Mouse (Mus musculus): ENCODE results near the gene Irf1. TPM values are rescaled to one million over a fixed set of nuclear protein-coding genes. Genes with fewer than 3 reads are reported as not detected.

The Irf1 gene
- polyA plus RNA-seq, 1 experiment from 2014 or later, result 2.5 TPM

DNA sequence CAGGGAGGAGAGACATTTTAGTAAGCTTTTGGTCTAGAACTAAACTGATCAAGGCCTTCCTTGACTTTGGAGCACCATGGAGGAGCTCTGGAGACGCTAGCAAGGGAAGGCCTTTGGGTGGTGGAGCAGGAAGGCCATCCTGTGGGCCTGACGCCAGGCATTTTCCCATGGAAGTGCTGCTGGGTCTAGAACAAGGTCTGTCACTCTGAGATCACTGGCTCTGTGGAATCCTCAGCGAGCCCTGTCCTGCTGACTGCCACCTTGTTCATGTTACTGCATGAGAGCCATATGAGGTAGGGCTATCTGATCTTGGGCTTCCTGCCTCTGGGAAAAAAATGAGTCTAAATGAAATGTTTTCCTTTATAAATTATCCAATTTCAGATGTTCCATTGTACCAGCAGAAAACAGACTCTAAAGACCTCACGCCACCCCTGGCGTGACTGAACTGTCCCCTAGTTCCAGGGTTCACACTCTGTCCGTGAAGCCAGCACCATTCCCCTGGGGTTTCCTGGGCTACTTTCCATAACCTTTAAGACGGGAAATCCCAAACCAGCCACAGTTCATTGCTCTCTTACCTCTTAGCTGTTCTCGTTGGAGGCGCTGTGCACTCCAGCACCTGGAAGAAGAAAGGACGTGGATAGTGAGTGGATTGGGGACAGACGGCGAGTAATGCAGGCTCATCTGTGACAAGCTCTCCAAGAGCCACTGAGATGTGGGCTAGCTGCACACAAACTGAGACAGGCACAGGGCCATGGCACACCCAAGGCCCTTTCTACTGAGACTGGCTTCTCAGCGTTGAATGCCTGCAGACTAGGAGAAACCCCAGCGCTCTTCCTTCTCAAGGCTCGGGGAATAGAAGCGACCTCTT, 43.4 kb downstream of the Irf1 start:
- H3K27ac ChIP-seq (ENCODE audit: low read length), result no peak overlapping the region
- H3K4me3 ChIP-seq (replicated peaks; ENCODE audit: low read length), result no peak overlapping the region
- no peaks in the 10 kb centered on the region for H3K4me1 ChIP-seq (replicated peaks; ENCODE audit: control insufficient read depth, insufficient read depth, low read length)
- no peaks in the 10 kb centered on the region for H3K27me3 ChIP-seq (replicated peaks; ENCODE audit: control insufficient read depth, insufficient read depth, low read length)
- H3K36me3 ChIP-seq (ENCODE audit: control insufficient read depth, insufficient read depth), result no peaks in the 10 kb centered on the region
- ATAC-seq, result no peak
- WGBS, result 88% methylated on average over 16 of the region's 16 CpGs
- no peak overlapping the region for H3K9ac ChIP-seq (replicated peaks; ENCODE audit: low read depth, low read length)
- no peaks in the 10 kb centered on the region for H3K9me3 ChIP-seq (ENCODE audit: control insufficient read depth, low read length)
- no peak overlapping the region for H3K4me2 ChIP-seq (ENCODE audit: low read length)

DNA sequence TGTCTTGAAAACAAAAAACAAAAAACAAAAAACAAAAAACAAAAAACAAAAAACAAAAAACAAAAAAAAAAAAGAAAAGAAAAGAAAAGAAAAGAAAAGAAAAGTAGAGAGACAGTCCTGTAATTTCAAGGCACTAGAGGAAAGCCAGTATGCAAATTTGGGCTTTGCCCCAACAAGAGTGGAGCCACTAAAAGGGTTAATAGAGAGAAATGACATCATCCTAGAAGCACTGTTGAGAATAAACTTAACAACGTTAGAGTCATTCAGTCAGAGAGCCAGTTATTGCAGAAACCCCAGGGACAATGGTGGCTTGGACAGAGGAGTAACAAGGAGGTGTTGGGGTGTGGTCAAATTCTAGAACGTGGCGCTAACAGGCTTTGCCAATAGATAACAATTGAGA, 45.0 kb downstream of the Irf1 start:
- no peaks in the 10 kb centered on the region for H3K9me3 ChIP-seq (ENCODE audit: control insufficient read depth, low read length)
- no peaks in the 10 kb centered on the region for H3K4me1 ChIP-seq (replicated peaks; ENCODE audit: control insufficient read depth, insufficient read depth, low read length)
- H3K27ac ChIP-seq (ENCODE audit: low read length), result no peak overlapping the region
- WGBS, result 61% methylated on average over 3 of the region's 3 CpGs
- no peak overlapping the region for H3K4me3 ChIP-seq (replicated peaks; ENCODE audit: low read length)
- no peak overlapping the region for H3K9ac ChIP-seq (replicated peaks; ENCODE audit: low read depth, low read length)
- no peak overlapping the region for H3K4me2 ChIP-seq (ENCODE audit: low read length)
- no peaks in the 10 kb centered on the region for H3K27me3 ChIP-seq (replicated peaks; ENCODE audit: control insufficient read depth, insufficient read depth, low read length)
- no peak for ATAC-seq
- no peaks in the 10 kb centered on the region for H3K36me3 ChIP-seq (ENCODE audit: control insufficient read depth, insufficient read depth)

DNA sequence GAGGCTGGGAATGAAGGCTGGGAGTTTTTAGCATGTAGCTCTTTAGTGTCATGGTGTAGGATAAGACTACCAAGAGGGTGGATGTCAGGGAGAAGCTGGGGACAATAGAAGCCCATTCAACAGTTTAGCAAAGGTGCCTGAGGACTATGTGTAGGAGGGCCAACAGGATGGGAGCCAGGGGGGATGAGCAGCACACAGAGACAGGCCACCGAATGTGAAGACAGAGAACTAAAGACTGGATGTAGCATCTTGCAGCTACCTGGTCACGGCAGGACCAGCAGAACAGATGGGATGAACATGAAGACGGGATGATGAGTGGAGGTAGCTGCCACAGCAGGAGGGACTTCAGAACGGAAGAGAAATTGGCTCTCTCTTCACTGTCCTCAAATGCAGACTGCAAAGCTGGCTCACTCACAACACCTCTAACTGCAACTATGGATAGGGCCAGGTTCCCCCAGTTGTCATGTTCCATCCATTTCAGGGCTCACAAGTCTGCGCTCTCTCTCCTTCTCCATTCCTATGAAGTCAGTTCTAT, 47.1 kb downstream of the Irf1 start:
- H3K4me3 ChIP-seq (replicated peaks; ENCODE audit: low read length), result no peak overlapping the region
- 93% methylated on average over 5 of the region's 5 CpGs for WGBS
- no peak overlapping the region for H3K9ac ChIP-seq (replicated peaks; ENCODE audit: low read depth, low read length)
- H3K4me1 ChIP-seq (replicated peaks; ENCODE audit: control insufficient read depth, insufficient read depth, low read length), result no peaks in the 10 kb centered on the region
- no peaks in the 10 kb centered on the region for H3K27me3 ChIP-seq (replicated peaks; ENCODE audit: control insufficient read depth, insufficient read depth, low read length)
- ATAC-seq, result no peak
- no peak overlapping the region for H3K4me2 ChIP-seq (ENCODE audit: low read length)
- H3K36me3 ChIP-seq (ENCODE audit: control insufficient read depth, insufficient read depth), result no peaks in the 10 kb centered on the region
- no peaks in the 10 kb centered on the region for H3K9me3 ChIP-seq (ENCODE audit: control insufficient read depth, low read length)
- no peak overlapping the region for H3K27ac ChIP-seq (ENCODE audit: low read length)

DNA sequence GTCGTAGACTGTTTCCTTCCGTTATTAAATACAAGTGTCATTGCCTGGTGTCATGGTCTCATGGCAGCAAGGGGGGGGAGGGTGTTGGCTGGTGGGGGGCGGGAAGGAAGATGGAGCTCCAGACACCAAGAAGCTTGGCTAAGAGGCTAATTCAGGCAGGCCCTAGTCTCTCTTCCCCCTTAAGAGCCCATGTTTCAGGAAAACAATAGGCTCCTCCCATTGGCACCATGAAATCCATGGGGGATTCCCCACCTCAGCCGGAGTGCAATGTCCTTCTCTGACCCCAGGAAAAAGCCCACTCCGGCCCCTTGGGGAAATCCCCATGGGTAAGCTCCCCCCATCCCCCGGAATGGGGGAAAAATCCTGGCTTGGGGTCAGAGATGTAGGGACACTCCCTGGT, 49.0 kb downstream of the Irf1 start:
- Histone ChIP-seq H3K9me3 (ENCODE audit: control insufficient read depth, low read length) (no peaks in the 10 kb centered on the region), H3K36me3 (ENCODE audit: control insufficient read depth, insufficient read depth) (no peaks in the 10 kb centered on the region), H3K9ac (replicated peaks; ENCODE audit: low read depth, low read length) (no peak overlapping the region), H3K4me2 (ENCODE audit: low read length) (no peak overlapping the region), H3K27ac (ENCODE audit: low read length) (no peak overlapping the region), H3K27me3 (replicated peaks; ENCODE audit: control insufficient read depth, insufficient read depth, low read length) (no peaks in the 10 kb centered on the region), H3K4me1 (replicated peaks; ENCODE audit: control insufficient read depth, insufficient read depth, low read length) (no peaks in the 10 kb centered on the region), H3K4me3 (replicated peaks; ENCODE audit: low read length) (no peak overlapping the region)
- no peak for ATAC-seq
- WGBS, result 66% methylated on average over 6 of the region's 6 CpGs

DNA sequence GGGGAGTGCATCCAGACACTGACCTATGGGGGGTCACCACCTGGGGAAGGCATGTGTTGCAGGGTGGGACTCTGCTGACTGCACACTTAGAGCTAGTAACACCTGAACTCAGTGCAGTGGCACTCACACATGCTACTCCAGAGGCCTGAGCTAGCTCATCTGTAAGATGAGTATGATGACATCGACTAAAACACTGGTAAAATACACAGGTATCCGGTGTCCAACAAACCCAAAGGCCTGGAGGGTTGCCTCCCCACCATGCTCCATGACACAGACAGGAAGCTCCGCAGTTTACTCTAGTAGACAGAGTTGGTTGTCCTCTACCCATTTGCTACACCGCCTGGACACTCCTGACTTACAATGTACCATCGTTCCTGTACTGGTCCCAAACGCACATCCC, 49.7 kb downstream of the Irf1 start:
- Histone ChIP-seq H3K27me3 (replicated peaks; ENCODE audit: control insufficient read depth, insufficient read depth, low read length) (no peaks in the 10 kb centered on the region), H3K9ac (replicated peaks; ENCODE audit: low read depth, low read length) (no peak overlapping the region), H3K9me3 (ENCODE audit: control insufficient read depth, low read length) (no peaks in the 10 kb centered on the region), H3K4me3 (replicated peaks; ENCODE audit: low read length) (no peak overlapping the region), H3K4me2 (ENCODE audit: low read length) (no peak overlapping the region), H3K4me1 (replicated peaks; ENCODE audit: control insufficient read depth, insufficient read depth, low read length) (no peaks in the 10 kb centered on the region), H3K27ac (ENCODE audit: low read length) (no peak overlapping the region), H3K36me3 (ENCODE audit: control insufficient read depth, insufficient read depth) (no peaks in the 10 kb centered on the region)
- ATAC-seq, result no peak
- 90% methylated on average over 6 of the region's 6 CpGs for WGBS

DNA sequence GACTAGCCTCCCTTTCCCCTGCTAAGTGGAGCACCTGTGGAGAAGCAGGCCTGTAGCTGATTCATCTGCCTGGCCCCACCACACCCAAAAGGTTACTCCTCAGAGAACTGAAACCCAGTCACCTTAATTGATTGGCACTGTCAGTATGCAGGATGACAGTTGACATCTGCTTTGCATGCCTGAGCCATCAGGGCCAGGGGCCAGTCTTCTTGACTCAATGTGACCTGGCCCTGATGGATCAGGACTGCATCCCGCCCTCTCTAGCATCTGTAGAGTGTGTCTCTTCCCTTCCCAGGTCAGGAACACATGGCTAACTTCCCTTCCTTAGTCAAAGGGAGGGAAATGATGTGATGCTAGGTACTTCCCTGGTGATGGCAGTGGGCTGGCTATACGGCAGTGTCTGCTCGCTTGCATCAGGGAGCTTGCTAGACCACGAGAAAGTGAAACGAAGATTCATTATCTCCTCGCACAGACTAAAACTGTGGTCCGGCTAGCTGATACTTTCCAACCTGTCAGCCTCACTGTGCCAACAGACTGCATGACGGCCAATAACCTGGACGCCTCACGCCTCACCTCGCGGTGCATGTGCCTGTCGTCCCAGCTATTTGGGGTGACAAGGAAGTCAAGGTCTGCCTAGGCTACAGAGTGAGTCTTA, 50.8 kb downstream of the Irf1 start:
- Histone ChIP-seq H3K27me3 (replicated peaks; ENCODE audit: control insufficient read depth, insufficient read depth, low read length) (no peaks in the 10 kb centered on the region), H3K4me2 (ENCODE audit: low read length) (no peak overlapping the region), H3K4me3 (replicated peaks; ENCODE audit: low read length) (no peak overlapping the region), H3K36me3 (ENCODE audit: control insufficient read depth, insufficient read depth) (no peaks in the 10 kb centered on the region), H3K9ac (replicated peaks; ENCODE audit: low read depth, low read length) (no peak overlapping the region), H3K9me3 (ENCODE audit: control insufficient read depth, low read length) (no peaks in the 10 kb centered on the region), H3K27ac (ENCODE audit: low read length) (no peak overlapping the region), H3K4me1 (replicated peaks; ENCODE audit: control insufficient read depth, insufficient read depth, low read length) (no peaks in the 10 kb centered on the region)
- 92% methylated on average over 13 of the region's 13 CpGs for WGBS
- ATAC-seq, result no peak

DNA sequence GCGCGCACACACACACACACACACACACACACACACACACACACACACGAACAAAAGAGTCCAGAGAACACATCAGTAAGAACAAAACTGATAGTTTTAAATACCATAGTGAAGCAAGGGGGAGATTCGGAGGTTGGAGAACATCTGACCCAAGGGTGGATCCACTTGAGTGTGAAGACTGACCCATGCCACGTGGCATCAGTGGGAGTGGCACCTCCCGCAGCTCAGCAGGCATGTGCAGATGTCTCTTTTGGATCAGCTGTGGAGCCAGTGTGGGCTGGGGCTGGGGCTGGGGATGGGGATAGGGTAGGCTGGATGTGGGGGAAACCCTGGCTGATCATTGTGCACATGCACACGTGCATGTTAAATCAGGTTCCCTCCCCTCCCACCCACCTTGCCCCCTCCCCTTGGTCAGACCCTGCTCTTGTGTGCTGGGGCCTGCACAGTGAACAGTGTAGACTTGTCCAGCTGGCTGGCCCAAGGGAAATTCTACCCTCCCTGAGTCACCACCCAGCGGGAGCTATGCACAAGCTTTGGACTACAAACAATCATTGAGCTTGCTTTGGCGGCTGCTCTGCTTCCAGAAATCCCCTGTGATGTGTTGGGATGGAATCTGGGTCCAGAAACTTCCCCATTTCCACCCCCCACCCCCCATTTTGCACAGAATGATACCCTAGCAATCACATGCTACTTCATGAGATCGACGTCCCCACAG, 51.6 kb downstream of the Irf1 start:
- no peak overlapping the region for H3K27ac ChIP-seq (ENCODE audit: low read length)
- no peak overlapping the region for H3K9ac ChIP-seq (replicated peaks; ENCODE audit: low read depth, low read length)
- no peak overlapping the region for H3K4me3 ChIP-seq (replicated peaks; ENCODE audit: low read length)
- ATAC-seq, result no peak
- H3K27me3 ChIP-seq (replicated peaks; ENCODE audit: control insufficient read depth, insufficient read depth, low read length), result no peaks in the 10 kb centered on the region
- H3K4me1 ChIP-seq (replicated peaks; ENCODE audit: control insufficient read depth, insufficient read depth, low read length), result no peaks in the 10 kb centered on the region
- 85% methylated on average over 11 of the region's 11 CpGs for WGBS
- H3K36me3 ChIP-seq (ENCODE audit: control insufficient read depth, insufficient read depth), result no peaks in the 10 kb centered on the region
- H3K9me3 ChIP-seq (ENCODE audit: control insufficient read depth, low read length), result no peaks in the 10 kb centered on the region
- no peak overlapping the region for H3K4me2 ChIP-seq (ENCODE audit: low read length)

DNA sequence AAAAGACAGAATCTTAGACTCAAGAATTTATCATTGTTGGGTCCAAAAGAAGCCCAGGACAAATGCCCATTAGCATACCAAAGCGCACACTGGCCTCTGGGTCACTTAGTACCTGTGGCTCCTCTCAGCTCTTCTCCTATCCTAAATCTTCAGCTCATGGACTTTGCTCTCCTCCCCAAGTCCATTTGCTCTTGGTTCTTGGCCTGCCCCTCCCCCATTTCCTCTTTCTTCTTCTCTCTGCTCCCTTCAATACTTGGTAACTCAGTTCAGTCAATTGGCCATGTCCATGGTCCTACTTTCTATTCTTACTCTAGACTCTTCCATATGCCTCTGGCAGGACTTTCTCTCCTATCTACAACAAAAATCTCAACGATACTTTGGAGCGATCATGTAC, 52.1 kb downstream of the Irf1 start:
- Histone ChIP-seq H3K4me3 (replicated peaks; ENCODE audit: low read length) (no peak overlapping the region), H3K9me3 (ENCODE audit: control insufficient read depth, low read length) (no peaks in the 10 kb centered on the region), H3K9ac (replicated peaks; ENCODE audit: low read depth, low read length) (no peak overlapping the region), H3K4me2 (ENCODE audit: low read length) (no peak overlapping the region), H3K36me3 (ENCODE audit: control insufficient read depth, insufficient read depth) (no peaks in the 10 kb centered on the region), H3K27ac (ENCODE audit: low read length) (no peak overlapping the region), H3K4me1 (replicated peaks; ENCODE audit: control insufficient read depth, insufficient read depth, low read length) (no peaks in the 10 kb centered on the region), H3K27me3 (replicated peaks; ENCODE audit: control insufficient read depth, insufficient read depth, low read length) (no peaks in the 10 kb centered on the region)
- ATAC-seq, result no peak
- 96% methylated on average over 3 of the region's 3 CpGs for WGBS

DNA sequence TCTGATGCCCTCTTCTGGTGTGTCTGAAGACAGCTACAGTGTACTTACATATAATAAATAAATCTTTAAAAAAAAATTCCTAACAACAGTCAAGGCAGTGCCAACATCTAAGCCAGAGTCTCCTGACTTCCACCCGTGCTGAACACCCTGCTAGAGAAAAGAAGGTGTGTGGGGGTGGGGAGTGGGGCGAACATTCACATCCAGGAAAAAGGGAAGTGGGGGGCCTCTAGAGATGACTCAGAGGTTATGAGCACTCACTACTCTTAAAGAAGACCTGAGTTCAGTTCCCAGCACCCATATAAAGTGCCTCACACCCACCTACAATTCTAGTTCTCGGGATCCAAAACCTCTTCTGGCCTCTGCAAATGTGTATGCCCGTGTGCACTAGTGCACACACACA, 55.6 kb downstream of the Irf1 start:
- no peak for ATAC-seq
- no peaks in the 10 kb centered on the region for H3K4me1 ChIP-seq (replicated peaks; ENCODE audit: control insufficient read depth, insufficient read depth, low read length)

More for the DNA sequence above, 55.6 kb downstream of the Irf1 start:
- Histone ChIP-seq H3K4me2 (ENCODE audit: low read length) (no peak overlapping the region), H3K9ac (replicated peaks; ENCODE audit: low read depth, low read length) (no peak overlapping the region), H3K36me3 (ENCODE audit: control insufficient read depth, insufficient read depth) (no peaks in the 10 kb centered on the region), H3K9me3 (ENCODE audit: control insufficient read depth, low read length) (peaks cover 2% of the 10 kb centered on the region; the same call in 1 of the 2 replicates), H3K4me3 (replicated peaks; ENCODE audit: low read length) (no peak overlapping the region), H3K27ac (ENCODE audit: low read length) (no peak overlapping the region), H3K27me3 (replicated peaks; ENCODE audit: control insufficient read depth, insufficient read depth, low read length) (no peaks in the 10 kb centered on the region)
- 80% methylated on average over 4 of the region's 4 CpGs for WGBS
